Mouse (Mus musculus) testis, postnatal 10 days (tissue): Measurements from ENCODE around the gene Dapl1.
A peak's percentile ranks its signal among the peaks of the same experiment; 100 is the strongest.

Source experiments
- DNase-seq: peaks from one replicate; pipeline ENCODE4 v3.0.0; 2021; ENCODE audit warnings: low spot score

Gene Dapl1

GRCm38 (mm10) chr2:59484438-59484837, at the start of gene Dapl1:
Gene Dapl1, plus strand, starts transcription at chr2:59484653.
- DNase-seq: no peak

GRCm38 (mm10) chr2:59434820-59435219, 49.6 kb upstream of the Dapl1 start:
- no peak for DNase-seq

- peak; percentile 86 for DNase-seq
These were observed 46.6 kb upstream of the Dapl1 start for GRCm38 (mm10) chr2:59437684-59438393.

GRCm38 (mm10) chr2:59438479-59438935, 45.9 kb upstream of the Dapl1 start:
- peak; percentile 54 for DNase-seq

GRCm38 (mm10) chr2:59439824-59440223, 44.6 kb upstream of the Dapl1 start:
- DNase-seq: no peak

GRCm38 (mm10) chr2:59440481-59440880, 44.0 kb upstream of the Dapl1 start:
- peak; percentile 83 for DNase-seq

- no peak for DNase-seq
These were observed 42.8 kb upstream of the Dapl1 start for GRCm38 (mm10) chr2:59441681-59442080.

GRCm38 (mm10) chr2:59446671-59447070, 37.8 kb upstream of the Dapl1 start:
- no peak for DNase-seq

- DNase-seq: no peak
These were observed 36.7 kb upstream of the Dapl1 start for GRCm38 (mm10) chr2:59447712-59448111.

- DNase-seq: no peak
These were observed 35.9 kb upstream of the Dapl1 start for GRCm38 (mm10) chr2:59448516-59448915.

GRCm38 (mm10) chr2:59448921-59449320, 35.5 kb upstream of the Dapl1 start:
- no peak for DNase-seq

GRCm38 (mm10) chr2:59451675-59452074, 32.8 kb upstream of the Dapl1 start:
- no peak for DNase-seq

- DNase-seq: no peak
These were observed 32.4 kb upstream of the Dapl1 start for GRCm38 (mm10) chr2:59452102-59452501.

- no peak for DNase-seq
These were observed 22.4 kb upstream of the Dapl1 start for GRCm38 (mm10) chr2:59462086-59462485.

- DNase-seq: no peak
These were observed 20.8 kb upstream of the Dapl1 start for GRCm38 (mm10) chr2:59463428-59464182.

- DNase-seq: no peak
These were observed 18.8 kb upstream of the Dapl1 start for GRCm38 (mm10) chr2:59465671-59466070.

GRCm38 (mm10) chr2:59466358-59466757, 18.1 kb upstream of the Dapl1 start:
- no peak for DNase-seq

GRCm38 (mm10) chr2:59467085-59467484, 17.4 kb upstream of the Dapl1 start:
- DNase-seq: no peak

- no peak for DNase-seq
These were observed 16.5 kb upstream of the Dapl1 start for GRCm38 (mm10) chr2:59467976-59468375.

GRCm38 (mm10) chr2:59469590-59470245, 14.7 kb upstream of the Dapl1 start:
- DNase-seq: no peak

GRCm38 (mm10) chr2:59470326-59471031, 14.0 kb upstream of the Dapl1 start:
- no peak for DNase-seq
